Mouse (Mus musculus): ENCODE measurements around the gene Gm10226. TPM values are rescaled to one million over a fixed set of nuclear protein-coding genes. Genes with fewer than 3 reads are reported as not detected.
"Not testable (repeated sequence)": the region's sequence is repeated elsewhere in the genome, so short reads cannot be mapped to it uniquely, and the experiment has no call there.

The Gm10226 gene
- total and polyA plus RNA-seq, 2 experiments from 2014 or later = 7.7 TPM; not detected in 1

GRCm38 (mm10) chr17:21708401-21708800 lies 16.7 kb downstream of the Gm10226 start:
- TF ChIP-seq CTCF (IDR thresholded peaks at IDR 0.05) = no peak
- Histone ChIP-seq H3K27me3 (ENCODE audit: insufficient read depth, low read length) (no peaks in the 10 kb centered on the region), H3K4me2 (ENCODE audit: low read depth, low read length, poor library complexity, severe bottlenecking) (peak overlapping the region; percentile 66), H3K36me3 (ENCODE audit: insufficient read depth, low read length) (no peaks in the 10 kb centered on the region; the same call in 1 of the 2 replicates), H3K9ac (replicated peaks; ENCODE audit: low read length, poor library complexity, severe bottlenecking) (0 out of 2 replicates have a peak overlapping the region, but pooled peaks have one; percentile 4), H3K4me3 (ENCODE audit: low read depth, low read length) (peak overlapping the region; percentile 64), H3K9me3 (ENCODE audit: low read length) (no peaks in the 10 kb centered on the region), H3K27ac (ENCODE audit: low read depth, low read length) (no peak overlapping the region), H3K4me1 (ENCODE audit: insufficient read depth, low read length) (peaks cover 9% of the 10 kb centered on the region; the same call in 1 of the 2 replicates)
- ATAC-seq (ENCODE audit: low FRiP score) = no peak
- 38% methylated on average over 2 of the region's 2 CpGs for WGBS
- DNase-seq (ENCODE audit: low spot score) = no peak

DNA sequence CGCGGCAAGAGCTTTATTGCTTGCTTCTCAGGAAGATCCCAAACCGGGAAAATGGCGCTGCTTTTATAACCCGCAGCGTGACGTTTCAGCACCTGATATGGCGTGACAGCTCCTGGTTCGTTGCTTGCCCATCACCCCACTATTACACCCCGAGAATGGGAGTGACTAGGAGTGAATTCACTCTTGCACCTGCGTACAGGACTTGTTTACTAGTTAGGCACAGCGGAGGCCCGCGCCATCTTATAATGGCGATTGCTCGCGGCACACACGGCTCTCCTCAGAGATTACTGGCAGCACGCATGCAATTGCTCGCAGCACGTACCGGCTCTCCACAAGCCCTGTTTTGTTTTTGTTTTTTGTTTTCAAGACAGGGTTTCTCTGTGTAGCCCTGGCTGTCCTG lies 38.8 kb downstream of the Gm10226 start, which contains the start of gene Zfp229:
Gene Zfp229, plus strand, starts transcription at position 301 of the 400 bp plus-strand sequence.
- DNase-seq (ENCODE audit: low spot score); H3K9ac ChIP-seq (replicated peaks; ENCODE audit: low read length, poor library complexity, severe bottlenecking); H3K4me1 ChIP-seq (ENCODE audit: insufficient read depth, low read length); H3K27ac ChIP-seq (ENCODE audit: low read depth, low read length); ATAC-seq (ENCODE audit: low FRiP score); H3K4me2 ChIP-seq (ENCODE audit: low read depth, low read length, poor library complexity, severe bottlenecking); H3K4me3 ChIP-seq (ENCODE audit: low read depth, low read length); H3K36me3 ChIP-seq (ENCODE audit: insufficient read depth, low read length); H3K9me3 ChIP-seq (ENCODE audit: low read length); H3K27me3 ChIP-seq (ENCODE audit: insufficient read depth, low read length): not testable (repeated sequence)
- 94% methylated on average over 9 of the region's 22 CpGs for WGBS

GRCm38 (mm10) chr17:21733049-21733448 lies 41.4 kb downstream of the Gm10226 start:
- DNase-seq (ENCODE audit: low spot score) (no peak), ATAC-seq (ENCODE audit: low FRiP score) (peak; percentile 41; the same call in 1 of the 2 replicates)
- TF ChIP-seq CTCF (IDR thresholded peaks at IDR 0.05) = no peak
- WGBS = 85% methylated on average over 4 of the region's 4 CpGs
- peak overlapping the region; percentile 61 for H3K4me2 ChIP-seq (ENCODE audit: low read depth, low read length, poor library complexity, severe bottlenecking)
- H3K9me3 ChIP-seq (ENCODE audit: low read length) = no peaks in the 10 kb centered on the region
- peak overlapping the region; percentile 85; the same call in 1 of the 2 replicates for H3K27ac ChIP-seq (ENCODE audit: low read depth, low read length)
- H3K36me3 ChIP-seq (ENCODE audit: insufficient read depth, low read length) = no peaks in the 10 kb centered on the region
- H3K4me3 ChIP-seq (ENCODE audit: low read depth, low read length) = peak overlapping the region; percentile 76
- H3K27me3 ChIP-seq (ENCODE audit: insufficient read depth, low read length) = no peaks in the 10 kb centered on the region
- H3K4me1 ChIP-seq (ENCODE audit: insufficient read depth, low read length) = peaks cover 5% of the 10 kb centered on the region; the same call in 1 of the 2 replicates
- peak overlapping the region; percentile 83; the same call in 1 of the 2 replicates for H3K9ac ChIP-seq (replicated peaks; ENCODE audit: low read length, poor library complexity, severe bottlenecking)

- H3K9ac ChIP-seq (replicated peaks; ENCODE audit: low read length, poor library complexity, severe bottlenecking) = peak overlapping the region; percentile 83
- H3K9me3 ChIP-seq (ENCODE audit: low read length) = no peaks in the 10 kb centered on the region
- peaks cover 5% of the 10 kb centered on the region; the same call in 1 of the 2 replicates for H3K4me1 ChIP-seq (ENCODE audit: insufficient read depth, low read length)
- peak overlapping the region; percentile 85 for H3K27ac ChIP-seq (ENCODE audit: low read depth, low read length)
- H3K27me3 ChIP-seq (ENCODE audit: insufficient read depth, low read length) = no peaks in the 10 kb centered on the region
- WGBS = under 1% methylated on average over 27 of the region's 27 CpGs
- peak; percentile 74 for TF ChIP-seq CTCF (IDR thresholded peaks at IDR 0.05)
- H3K4me3 ChIP-seq (ENCODE audit: low read depth, low read length) = peak overlapping the region; percentile 76
- peak overlapping the region; percentile 61 for H3K4me2 ChIP-seq (ENCODE audit: low read depth, low read length, poor library complexity, severe bottlenecking)
- H3K36me3 ChIP-seq (ENCODE audit: insufficient read depth, low read length) = no peaks in the 10 kb centered on the region
- ATAC-seq (ENCODE audit: low FRiP score) = peak; percentile 97
- peak; percentile 92 for DNase-seq (ENCODE audit: low spot score)
Measured at GRCm38 (mm10) chr17:21733529-21734031, 41.9 kb downstream of the Gm10226 start.

Other genes starting within 250 kb of the Gm10226 start
- gene Zfp51, start 241.5 kb upstream of the Gm10226 start, total RNA-seq (2014; rRNA removed) = 5.5 and 6.4 TPM in 2 replicates
- gene Zfp51, start 241.5 kb upstream of the Gm10226 start, polyA plus RNA-seq (2015; fragmentation: Nextera tagmentation; extraction: Ambion mirVana) = 5.9 and 6.9 TPM in 2 replicates
- 1.5 and 5.4 TPM in 2 replicates for gene Zfp53, start 202.9 kb upstream of the Gm10226 start, total RNA-seq (2014; rRNA removed)
- gene Zfp53, start 202.9 kb upstream of the Gm10226 start, polyA plus RNA-seq (2015; fragmentation: Nextera tagmentation; extraction: Ambion mirVana) = 8.9 and 10.5 TPM in 2 replicates
- 2.9 and 4.1 TPM in 2 replicates for gene Zfp52, start 156.3 kb upstream of the Gm10226 start, total RNA-seq (2014; rRNA removed)
- gene Zfp52, start 156.3 kb upstream of the Gm10226 start, polyA plus RNA-seq (2015; fragmentation: Nextera tagmentation; extraction: Ambion mirVana) = 1.9 and 2.1 TPM in 2 replicates
- gene Zfp948, start 124.9 kb upstream of the Gm10226 start, total RNA-seq (2014; rRNA removed) = 11.5 and 13.5 TPM in 2 replicates
- gene Zfp948, start 124.9 kb upstream of the Gm10226 start, polyA plus RNA-seq (2015; fragmentation: Nextera tagmentation; extraction: Ambion mirVana) = 15.7 and 18.5 TPM in 2 replicates
- 5.4 and 8.0 TPM in 2 replicates for gene Zfp983, start 41.2 kb upstream of the Gm10226 start, total RNA-seq (2014; rRNA removed)
- gene Zfp983, start 41.2 kb upstream of the Gm10226 start, polyA plus RNA-seq (2015; fragmentation: Nextera tagmentation; extraction: Ambion mirVana) = 5.6 and 7.4 TPM in 2 replicates
- 6.0 and 6.8 TPM in 2 replicates for gene Zfp760, start 15.9 kb downstream of the Gm10226 start, total RNA-seq (2014; rRNA removed)
- gene Zfp760, start 15.9 kb downstream of the Gm10226 start, polyA plus RNA-seq (2015; fragmentation: Nextera tagmentation; extraction: Ambion mirVana) = 3.9 and 4.1 TPM in 2 replicates
- 11.7 and 15.3 TPM in 2 replicates for gene Zfp229, start 38.9 kb downstream of the Gm10226 start, total RNA-seq (2014; rRNA removed)
- gene Zfp229, start 38.9 kb downstream of the Gm10226 start, polyA plus RNA-seq (2015; fragmentation: Nextera tagmentation; extraction: Ambion mirVana) = 6.3 and 7.5 TPM in 2 replicates
- gene Zfp820, start 153.9 kb downstream of the Gm10226 start, total RNA-seq (2014; rRNA removed) = 0.76 and 1.2 TPM in 2 replicates
- gene Zfp820, start 153.9 kb downstream of the Gm10226 start, polyA plus RNA-seq (2015; fragmentation: Nextera tagmentation; extraction: Ambion mirVana) = 1.0 and 1.1 TPM in 2 replicates
- gene Zfp995, start 218.1 kb downstream of the Gm10226 start, total RNA-seq (2014; rRNA removed) = 4.7 and 8.1 TPM in 2 replicates
- gene Zfp995, start 218.1 kb downstream of the Gm10226 start, polyA plus RNA-seq (2015; fragmentation: Nextera tagmentation; extraction: Ambion mirVana) = 6.5 and 7.7 TPM in 2 replicates

Data from midbrain, postnatal 0 days (tissue).